Mouse (Mus musculus) skeletal muscle tissue, adult 2 months (tissue): ENCODE results near the gene Noc2l.

Source experiments
- DNase-seq: peaks from one replicate; pipeline ENCODE4 v3.0.0-alpha.2; 2012; ENCODE audit warnings: low read depth, low spot score

Gene Noc2l

GRCm38 (mm10) chr4:156216196-156216595 is 19.6 kb upstream of the Noc2l start:
- peak; percentile 66 for DNase-seq

GRCm38 (mm10) chr4:156217022-156217669 is 18.7 kb upstream of the Noc2l start:
- peak; percentile 69 for DNase-seq

- DNase-seq = no peak
Observed at GRCm38 (mm10) chr4:156217838-156218237, 18.0 kb upstream of the Noc2l start.

- DNase-seq = peak; percentile 44
Observed at GRCm38 (mm10) chr4:156219936-156220335, 15.9 kb upstream of the Noc2l start.

GRCm38 (mm10) chr4:156224276-156224675 is 11.5 kb upstream of the Noc2l start:
- no peak for DNase-seq

GRCm38 (mm10) chr4:156227752-156228392 is 7.9 kb upstream of the Noc2l start:
- no peak for DNase-seq

- no peak for DNase-seq
Observed at GRCm38 (mm10) chr4:156228393-156229024, 7.3 kb upstream of the Noc2l start.

- DNase-seq = no peak
Observed at GRCm38 (mm10) chr4:156234021-156234501, 1.7 kb upstream of the Noc2l start.

GRCm38 (mm10) chr4:156234701-156235213 is 1.1 kb upstream of the Noc2l start, which contains the start of gene Plekhn1:
Gene Plekhn1 (minus strand): TSS chr4:156234857.
- DNase-seq = no peak

- DNase-seq = no peak
Observed at GRCm38 (mm10) chr4:156235360-156235770, 445 bp upstream of the Noc2l start.

- no peak for DNase-seq
Observed at GRCm38 (mm10) chr4:156236651-156237447, 1.0 kb downstream of the Noc2l start.

GRCm38 (mm10) chr4:156249567-156249966 is 13.8 kb downstream of the Noc2l start:
- DNase-seq = no peak

- DNase-seq = no peak
Observed at GRCm38 (mm10) chr4:156251081-156251480, 15.3 kb downstream of the Noc2l start.

GRCm38 (mm10) chr4:156252140-156252539 is 16.3 kb downstream of the Noc2l start:
- DNase-seq = no peak

- no peak for DNase-seq
Observed at GRCm38 (mm10) chr4:156252619-156253018, 16.8 kb downstream of the Noc2l start.

- no peak for DNase-seq
Observed at GRCm38 (mm10) chr4:156253043-156253442, 17.2 kb downstream of the Noc2l start.

- DNase-seq = no peak
Observed at GRCm38 (mm10) chr4:156254361-156255077, 18.7 kb downstream of the Noc2l start.

- DNase-seq = no peak
Observed at GRCm38 (mm10) chr4:156255078-156255839, 19.4 kb downstream of the Noc2l start, which contains the start of gene Samd11. Gene Samd11 (minus strand): TSS chr4:156255657.
